Mouse (Mus musculus) naive thymus-derived CD4-positive, alpha-beta T cell, adult 5 months (primary cell): ENCODE results near the gene Adamts8. TPM values are rescaled to one million over a fixed set of nuclear protein-coding genes. Genes with fewer than 3 reads are reported as not detected.

ENCODE experiments used
- polyA plus RNA-seq: library from polyadenylated mRNA; unstranded; fragments of 100-300 nt; shearing (Covaris generic); gene quantifications from one replicate; pipeline ENCODE4 v1.2.1, GENCODE M21; 2017

The Adamts8 gene
- polyA plus RNA-seq: not detected

DNA sequence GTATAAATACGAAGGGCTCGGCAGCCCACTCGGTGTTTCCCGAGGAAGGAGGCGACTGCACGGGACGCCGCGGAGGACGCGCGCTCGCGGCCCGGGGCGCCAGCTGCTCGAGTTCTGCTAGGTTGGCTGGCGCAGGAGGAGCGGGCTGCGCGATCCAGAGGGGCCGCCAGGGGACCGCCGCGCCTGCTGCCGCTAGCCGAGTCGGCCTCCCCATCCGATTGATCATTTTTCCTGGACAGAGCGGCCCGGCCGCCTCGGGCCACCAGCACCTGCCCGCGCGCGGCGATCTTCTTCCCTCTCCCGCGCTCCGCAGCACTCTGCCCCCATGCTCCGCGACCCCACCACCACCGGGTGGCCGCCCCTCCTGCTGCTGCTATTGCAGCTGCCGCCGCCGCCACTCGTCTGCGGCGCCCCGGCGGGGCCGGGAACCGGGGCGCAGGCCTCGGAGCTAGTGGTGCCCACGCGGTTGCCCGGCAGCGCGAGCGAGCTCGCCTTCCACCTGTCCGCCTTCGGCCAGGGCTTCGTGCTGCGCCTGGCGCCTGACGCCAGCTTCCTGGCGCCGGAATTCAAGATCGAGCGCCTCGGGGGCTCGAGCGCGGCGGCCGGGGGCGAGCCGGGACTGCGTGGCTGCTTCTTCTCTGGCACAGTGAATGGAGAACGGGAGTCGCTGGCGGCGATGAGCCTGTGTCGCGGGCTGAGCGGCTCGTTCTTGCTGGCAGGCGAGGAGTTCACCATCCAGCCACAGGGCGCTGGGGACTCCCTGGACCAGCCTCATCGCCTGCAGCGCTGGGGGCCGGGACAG is at the start of gene Adamts8:
TSS of gene Adamts8 (plus strand) at position 51 of the 802 bp plus-strand sequence.

DNA sequence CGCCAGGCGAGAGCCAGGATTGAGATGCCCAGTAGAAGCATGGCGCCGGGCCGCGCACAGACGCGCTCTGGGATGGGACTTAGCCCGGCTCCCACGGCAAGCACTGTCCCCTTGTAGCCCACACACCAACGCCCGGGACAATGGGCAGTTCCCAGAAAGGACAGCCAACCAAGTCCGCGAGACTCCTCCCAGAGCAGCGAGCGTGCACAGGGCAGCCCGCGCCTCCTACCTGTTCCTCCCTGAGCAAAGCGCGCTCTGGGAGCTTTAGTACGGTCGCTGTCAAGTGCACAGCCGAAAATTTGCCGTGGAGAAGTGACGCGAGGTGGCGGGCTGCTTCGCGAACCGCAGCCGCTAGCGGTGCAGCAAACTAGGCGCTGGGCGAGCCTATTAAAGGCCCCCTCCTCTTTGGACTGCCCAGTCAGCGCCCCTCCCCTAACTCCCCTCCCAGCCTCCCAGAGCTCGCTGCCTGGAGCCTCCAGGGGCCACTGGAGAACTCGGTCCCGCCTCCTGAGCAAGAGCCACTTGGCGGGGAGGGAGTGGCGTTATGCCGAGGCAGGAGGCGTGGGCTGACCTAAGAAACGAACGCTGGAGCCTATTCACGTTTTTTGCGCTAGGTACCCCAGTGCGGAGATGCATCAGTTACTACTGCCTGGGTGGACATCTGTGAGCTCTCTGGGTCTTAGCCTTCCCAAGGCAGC is 20.0 kb upstream of the Adamts8 start, which contains the start of gene Adamts15:
TSS of gene Adamts15 (minus strand) at position 256 of the 698 bp plus-strand sequence.

Other genes with a start within 250 kb of the Adamts8 start
- gene Adamts15, start 20.1 kb upstream of the Adamts8 start, polyA plus RNA-seq: not detected
- 50.2 TPM for gene Zbtb44, start 88.1 kb downstream of the Adamts8 start, polyA plus RNA-seq
- 1.3 TPM for gene St14, start 189.3 kb downstream of the Adamts8 start, polyA plus RNA-seq